Mouse (Mus musculus): ENCODE measurements around the gene Bbs12.

DNA sequence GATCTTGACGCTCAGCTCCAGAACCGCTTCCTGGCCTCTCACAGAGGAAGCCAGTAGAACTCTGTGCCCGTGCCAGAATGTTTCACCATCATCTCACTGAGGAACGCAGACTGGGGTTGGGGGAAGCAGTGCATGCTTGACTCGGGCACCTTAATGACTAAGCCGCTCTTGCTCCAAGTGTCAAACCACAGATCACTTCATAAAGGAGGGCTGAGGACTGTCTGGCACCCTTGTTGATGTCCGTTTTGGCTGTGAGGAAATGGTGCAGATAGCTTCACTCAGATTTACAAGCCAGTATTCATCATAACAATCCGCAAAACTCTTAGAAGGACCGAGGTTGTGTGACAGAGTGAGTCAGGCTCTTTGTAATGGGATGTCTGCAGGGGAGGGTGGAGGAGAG, 48.4 kb downstream of the Bbs12 start:
- no peak for TF ChIP-seq POLR2A (IDR thresholded peaks at IDR 0.05; ENCODE audit: borderline replicate concordance, extremely low read depth, low read depth, low read length)
- no peak for TF ChIP-seq CTCF (IDR thresholded peaks at IDR 0.05; ENCODE audit: insufficient read depth, low read length)
